Mouse (Mus musculus) lung, postnatal 4 days (tissue): ENCODE data around the gene Kcne2.

ENCODE experiments used
- DNase-seq, 2 experiments: peaks; one replicate each; pipeline ENCODE4 v3.0.0; 2021

Kcne2 gene

GRCm38 (mm10) chr16:92313953-92314741 is 22.0 kb downstream of the Kcne2 start:
- DNase-seq: peak in 1 of 2 experiments; percentile 59

GRCm38 (mm10) chr16:92316049-92316738 is 24.0 kb downstream of the Kcne2 start:
- no peak for DNase-seq

- peak; percentile 69 to 77 for DNase-seq
These were observed 27.3 kb downstream of the Kcne2 start for GRCm38 (mm10) chr16:92319353-92320109.

GRCm38 (mm10) chr16:92320361-92320760 is 28.2 kb downstream of the Kcne2 start:
- DNase-seq: no peak

GRCm38 (mm10) chr16:92321341-92321740 is 29.2 kb downstream of the Kcne2 start, which contains the start of gene Fam243:
Gene Fam243 (minus strand): TSS chr16:92321441.
- DNase-seq: no peak

- DNase-seq: peak; percentile 21 to 36
These were observed 32.3 kb downstream of the Kcne2 start for GRCm38 (mm10) chr16:92324309-92325061.

GRCm38 (mm10) chr16:92325062-92325406 is 32.8 kb downstream of the Kcne2 start:
- DNase-seq: no peak

GRCm38 (mm10) chr16:92327911-92328310 is 35.7 kb downstream of the Kcne2 start:
- DNase-seq: no peak

GRCm38 (mm10) chr16:92330966-92331365 is 38.8 kb downstream of the Kcne2 start:
- no peak for DNase-seq

GRCm38 (mm10) chr16:92334600-92334999 is 42.4 kb downstream of the Kcne2 start:
- no peak for DNase-seq

- DNase-seq: peak; percentile 82 to 86
These were observed 44.1 kb downstream of the Kcne2 start for GRCm38 (mm10) chr16:92336280-92336679.

GRCm38 (mm10) chr16:92340612-92341511 is 48.7 kb downstream of the Kcne2 start:
- DNase-seq: peak; percentile 64 to 73

- peak; percentile 15 to 32 for DNase-seq
These were observed 53.0 kb downstream of the Kcne2 start for GRCm38 (mm10) chr16:92345177-92345576.

- no peak for DNase-seq
These were observed 54.2 kb downstream of the Kcne2 start for GRCm38 (mm10) chr16:92346297-92346916.
